ENCODE assay signal across 8 mouse cellular contexts in the genomic region with DNA sequence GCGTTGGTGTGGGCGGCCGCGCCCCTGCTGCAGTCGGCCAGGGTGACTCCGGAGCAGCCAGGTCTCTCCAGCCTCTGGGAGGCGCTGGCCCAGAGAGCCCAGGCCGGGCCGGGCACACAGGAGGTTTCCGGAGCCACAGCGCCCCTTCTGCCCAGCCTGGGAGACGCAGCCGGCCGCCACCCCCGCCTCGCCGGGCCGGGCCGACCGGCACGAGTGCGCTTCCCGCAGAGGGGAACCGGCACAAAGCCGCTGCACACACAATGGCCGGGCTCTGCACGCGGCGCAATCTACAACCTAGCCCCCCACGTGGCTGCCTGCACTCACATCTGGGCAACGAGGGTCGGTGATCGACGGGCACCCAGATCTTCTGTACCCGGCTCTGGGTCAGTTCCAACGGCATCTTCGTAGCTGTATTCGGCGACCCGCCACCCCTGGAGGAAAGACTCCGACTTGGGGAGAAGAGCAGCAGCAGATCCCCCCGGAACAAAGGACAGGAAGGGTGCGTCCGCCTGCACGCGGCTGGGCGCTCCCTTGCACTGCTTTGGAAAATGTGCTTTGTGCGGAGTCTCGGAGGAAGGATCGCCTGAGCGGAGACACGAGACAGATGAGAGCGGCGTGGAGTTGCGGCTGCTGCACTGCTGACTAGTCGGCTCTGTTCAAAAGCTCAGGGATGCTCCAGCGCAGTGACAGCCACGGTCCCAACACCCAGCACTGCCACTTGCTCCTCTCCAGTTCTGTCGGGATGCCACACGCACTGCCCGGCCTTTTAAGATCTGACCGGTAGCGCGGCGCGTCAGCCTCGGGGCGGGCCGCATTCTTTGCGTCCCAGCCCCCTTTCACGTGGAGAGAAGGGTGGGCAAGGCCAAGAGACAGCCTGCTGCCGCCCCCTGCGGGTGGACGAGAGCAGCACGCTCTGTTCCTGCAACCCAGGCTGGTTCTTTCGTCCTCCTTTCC. TPM values are rescaled to one million over a fixed set of nuclear protein-coding genes. Genes with fewer than 3 reads are reported as not detected.
DNase-seq lines count a peak whose midpoint lies in the region; ATAC-seq and TF ChIP-seq lines count a peak whose summit lies in the region.

No protein-coding gene starts in this region.

- peak overlapping the region; percentile 74 for H3K4me2 ChIP-seq in hindbrain, postnatal 0 days (ENCODE audit: low read depth, low read length)

- no peaks in the 10 kb centered on the region for H3K9me3 ChIP-seq in hindbrain, postnatal 0 days (ENCODE audit: low read length)

- TF ChIP-seq CTCF in gastrocnemius, adult 2 months (IDR thresholded peaks at IDR 0.05), result peak; percentile 97
- peak; percentile 93 for TF ChIP-seq CTCF in hindbrain, postnatal 0 days (IDR thresholded peaks at IDR 0.05; ENCODE audit: low read depth)

- WGBS in hindbrain, postnatal 0 days, result under 1% methylated on average over 75 of the region's 76 CpGs

- no peaks in the 10 kb centered on the region for H3K27me3 ChIP-seq in hindbrain, postnatal 0 days (ENCODE audit: insufficient read depth, low read length)

- peak overlapping the region; percentile 98 for H3K27ac ChIP-seq in gastrocnemius, adult 2 months
- peak overlapping the region; percentile 86 for H3K27ac ChIP-seq in hindbrain, postnatal 0 days

- intact Hi-C loops in gastrocnemius, adult 2 months (cut with DNase I), result loop anchor here (1.0 to 2.0 kb wide), 3 partner anchors 34 to 171 kb away; no protein-coding TSS in a partner anchor

- H3K4me3 ChIP-seq in gastrocnemius, adult 2 months, result peak overlapping the region; percentile 97
- peak overlapping the region; percentile 65 for H3K4me3 ChIP-seq in hindbrain, postnatal 0 days (ENCODE audit: low read length)

- H3K36me3 ChIP-seq in hindbrain, postnatal 0 days (ENCODE audit: insufficient read depth, low read length), result no peaks in the 10 kb centered on the region; the same call in 1 of the 2 replicates

- peak; percentile 76 for ATAC-seq in common myeloid progenitor, adult 5-6 weeks (replicated peaks; ENCODE audit: low read depth, poor library complexity, severe bottlenecking)
- peak; percentile 90 for ATAC-seq in hindbrain, postnatal 0 days

- H3K9ac ChIP-seq in hindbrain, postnatal 0 days (replicated peaks; ENCODE audit: low read length), result peak overlapping the region; percentile 76

- peak; percentile 97 for DNase-seq in ZHBTc4 (ENCODE audit: low read depth, low spot score)
- peak; percentile 96 for DNase-seq in gastrocnemius, adult 2 months
- peak; percentile 96 for DNase-seq in hindbrain, postnatal 0 days (ENCODE audit: low spot score)
- DNase-seq in left cerebral cortex, adult 18-20 months (ENCODE audit: low spot score in 2 of 2), result peak; percentile 91 to 94
- peak; percentile 95 to 96 for DNase-seq in lung, postnatal 4 days
- peak; percentile 95 for DNase-seq in retina, postnatal 1 day
- peak; percentile 92 for DNase-seq in thymus, postnatal 4 days

- H3K4me1 ChIP-seq in hindbrain, postnatal 0 days (ENCODE audit: insufficient read depth, low read length), result peaks cover 25% of the 10 kb centered on the region

RNA-seq across cellular contexts. Expression of a gene that starts 52.3 kb away (rescaled TPM):
- 12.1 and 30.2 TPM in 2 replicates for total RNA-seq in common myeloid progenitor, adult 5-6 weeks (2017)
- 100 to 1,000 TPM in 1 of 2 experiments, 10 to 100 TPM in 1; 84.9 to 302 TPM for total RNA-seq in gastrocnemius, adult 2 months (2021)
- total RNA-seq in hindbrain, postnatal 0 days (2014; rRNA removed), result 15.6 and 21.3 TPM in 2 replicates
- 18.5 and 19.6 TPM in 2 replicates for polyA plus RNA-seq in hindbrain, postnatal 0 days (2015; fragmentation: Nextera tagmentation; extraction: Ambion mirVana)
- 10 to 100 TPM; 38.1 to 42.3 TPM for total RNA-seq in left cerebral cortex, adult 18-20 months (2021)

Comparison
In these comparisons a context has a peak if more than half of its experiments do, and no peak if none do; other contexts are left out.
1. Peak in every context shown above with its lines: DNase-seq, ATAC-seq, H3K4me3 ChIP-seq and H3K27ac ChIP-seq.